Mouse (Mus musculus) CH12.LX (cell line): ENCODE results near the gene Zc3h7b.

Source experiments
- CTCF ChIP-seq, 2 experiments: IDR thresholded peaks in 1 of 2; conservative IDR thresholded peaks in 1 of 2; 2 replicates each; pipeline ENCODE4 v1.5.1; 2011 to 2012; ENCODE audit warnings: low read depth in 2 of 2, low read length in 2 of 2, improper control_type of control experiment in 1 of 2, inconsistent platforms in 1 of 2, mild to moderate bottlenecking in 1 of 2, moderate library complexity in 1 of 2
- E2F4 ChIP-seq: IDR thresholded peaks from 2 replicates; pipeline ENCODE4 v1.6.1; 2011; ENCODE audit warnings: low read depth, low read length, improper control_type of control experiment; ENCODE audit not compliant: insufficient replicate concordance
- GABPA ChIP-seq: IDR thresholded peaks from 2 replicates; pipeline ENCODE4 v1.6.1; 2012; ENCODE audit warnings: low read depth, low read length, improper control_type of control experiment, inconsistent platforms; ENCODE audit not compliant: insufficient replicate concordance
- MAX ChIP-seq: IDR thresholded peaks from 2 replicates; pipeline ENCODE4 v1.6.1; 2011; ENCODE audit warnings: low read length, improper control_type of control experiment
- MEF2A ChIP-seq: IDR thresholded peaks from 2 replicates; pipeline ENCODE4 v1.6.1; 2014; ENCODE audit warnings: low read depth, mild to moderate bottlenecking, inconsistent platforms, low read length, improper control_type of control experiment, borderline replicate concordance
- MXI1 ChIP-seq: IDR thresholded peaks from 2 replicates; pipeline ENCODE4 v1.6.1; 2011; ENCODE audit warnings: mild to moderate bottlenecking, low read depth, low read length, improper control_type of control experiment
- NRF1 ChIP-seq: IDR thresholded peaks from 2 replicates; pipeline ENCODE4 v1.6.1; 2014; ENCODE audit warnings: low read depth, mild to moderate bottlenecking, inconsistent platforms, low read length, improper control_type of control experiment, moderate library complexity
- PAX5 ChIP-seq: IDR thresholded peaks from 2 replicates; pipeline ENCODE4 v1.6.1; 2012; ENCODE audit warnings: low read length, inconsistent platforms, mixed read lengths
- POLR2A ChIP-seq: IDR thresholded peaks from 2 replicates; pipeline ENCODE4 v1.6.1; 2011; ENCODE audit warnings: low read depth, mild to moderate bottlenecking, improper control_type of control experiment, low read length
- USF1 ChIP-seq: IDR thresholded peaks from 2 replicates; pipeline ENCODE4 v1.6.1; 2014; ENCODE audit warnings: low read depth, mild to moderate bottlenecking, inconsistent platforms, low read length, improper control_type of control experiment
- ZMIZ1 ChIP-seq: IDR thresholded peaks from 2 replicates; pipeline ENCODE4 v1.6.1; 2012; ENCODE audit warnings: low read depth, mild to moderate bottlenecking, inconsistent platforms, low read length, improper control_type of control experiment

DNA sequence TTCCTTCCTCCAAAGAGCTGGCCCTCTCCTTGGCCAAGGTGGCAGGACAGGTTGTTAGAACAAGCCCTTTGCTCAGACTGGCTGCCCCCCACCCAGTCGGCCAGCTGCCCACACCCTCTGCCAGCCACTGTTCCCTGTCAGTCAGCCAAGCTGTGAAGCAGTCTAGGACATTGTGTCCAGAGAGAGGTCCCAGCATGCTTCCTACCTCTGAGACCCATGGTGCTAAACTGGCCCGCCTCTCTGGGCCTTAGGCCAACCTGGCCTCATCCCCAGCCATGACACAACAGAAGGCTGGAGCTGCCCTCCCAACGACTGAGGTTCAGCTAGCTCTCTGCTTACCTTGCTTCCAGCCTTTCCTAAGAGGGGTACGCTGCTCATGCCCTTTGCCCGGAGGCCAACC, 94.8 kb downstream of the Zc3h7b start:
- TF ChIP-seq MEF2A: no peak
- no peak for TF ChIP-seq POLR2A
- TF ChIP-seq GABPA: no peak
- no peak for TF ChIP-seq ZMIZ1
- no peak for TF ChIP-seq USF1
- no peak for TF ChIP-seq NRF1
- no peak for TF ChIP-seq PAX5
- no peak for TF ChIP-seq CTCF (conservative IDR thresholded peaks at IDR 0.05 in 1 of 2, IDR thresholded peaks at IDR 0.05 in 1 of 2; ENCODE audit: low read depth in 2 of 2, low read length in 2 of 2)
- TF ChIP-seq E2F4: no peak
- no peak for TF ChIP-seq MXI1
- TF ChIP-seq MAX: no peak
